Mouse (Mus musculus) spleen, adult 2 months (tissue): ENCODE measurements around the gene Chd1.

Experiments
- CTCF ChIP-seq: fragments of 200-500 bp; IDR thresholded peaks from 2 replicates; pipeline ENCODE4 v1.5.1; 2011; ENCODE audit warnings: mild to moderate bottlenecking, inconsistent platforms; ENCODE audit not compliant: insufficient read depth, insufficient read length, insufficient replicate concordance; ENCODE audit errors: extremely low read depth
- POLR2A ChIP-seq: fragments of 200-500 bp; IDR thresholded peaks from 2 replicates; pipeline ENCODE4 v1.6.1; 2011; ENCODE audit warnings: low read depth, low read length, inconsistent platforms

DNA sequence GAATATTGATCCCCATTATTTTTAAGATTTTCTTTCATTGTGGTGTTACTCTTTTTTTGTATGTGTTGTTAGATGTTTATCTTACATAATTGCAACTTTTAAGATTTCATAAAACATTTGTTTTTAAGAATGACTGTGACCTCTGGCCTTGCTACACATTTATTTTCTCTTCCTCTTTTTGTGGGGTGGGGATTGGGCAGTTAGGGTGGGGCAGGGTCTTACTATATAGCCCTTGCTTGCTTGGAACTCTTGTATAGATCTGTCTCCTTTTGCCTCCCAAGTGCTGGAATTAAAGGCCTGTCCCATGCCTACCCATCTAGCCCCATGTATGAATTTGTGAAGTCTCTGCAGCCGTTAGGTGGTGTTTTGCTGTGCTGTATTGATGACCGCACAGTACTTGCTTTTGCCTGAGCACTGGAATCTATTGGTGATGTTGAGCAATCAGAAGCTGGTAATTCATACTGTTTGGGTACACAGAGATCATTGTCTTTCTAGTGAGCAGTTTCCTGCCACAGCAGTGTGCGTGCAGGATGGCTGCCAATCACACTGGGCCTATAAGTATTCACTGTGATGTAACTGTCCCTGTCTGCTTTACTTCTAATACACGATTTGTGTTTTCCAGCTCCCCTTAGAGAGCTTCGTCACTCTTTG, 69.9 kb downstream of the Chd1 start:
- TF ChIP-seq CTCF = no peak
- TF ChIP-seq POLR2A = no peak
